Mouse (Mus musculus) spleen, adult 10 weeks (tissue): Measurements from ENCODE around the gene Mmadhc. TPM values are rescaled to one million over a fixed set of nuclear protein-coding genes. Genes with fewer than 3 reads are reported as not detected.

Source experiments
- polyA plus RNA-seq: library from polyadenylated mRNA; stranded (reverse); fragments of 350-450 nt; fragmentation: Illumina TruSeq; extraction: RNeasy Lipid Tissue Mini Kit (QIAGEN cat#74804); gene quantifications from one replicate; pipeline ENCODE4 v1.2.3, GENCODE M21; 2015; ENCODE audit warnings: low replicate concordance; ENCODE audit not compliant: insufficient read depth

The Mmadhc gene
- 75.8 TPM for polyA plus RNA-seq

GRCm38 (mm10) chr2:50296109-50296986 lies at the start of gene Mmadhc:
Gene Mmadhc (minus strand): TSS chr2:50296801.

Other genes starting within 250 kb of the Mmadhc start
- 0.54 TPM for gene Lypd6, start 230.4 kb downstream of the Mmadhc start, polyA plus RNA-seq